Mouse (Mus musculus): ENCODE data around the gene Perp.
A peak's percentile ranks its signal among the peaks of the same experiment; 100 is the strongest.

Perp gene

DNA sequence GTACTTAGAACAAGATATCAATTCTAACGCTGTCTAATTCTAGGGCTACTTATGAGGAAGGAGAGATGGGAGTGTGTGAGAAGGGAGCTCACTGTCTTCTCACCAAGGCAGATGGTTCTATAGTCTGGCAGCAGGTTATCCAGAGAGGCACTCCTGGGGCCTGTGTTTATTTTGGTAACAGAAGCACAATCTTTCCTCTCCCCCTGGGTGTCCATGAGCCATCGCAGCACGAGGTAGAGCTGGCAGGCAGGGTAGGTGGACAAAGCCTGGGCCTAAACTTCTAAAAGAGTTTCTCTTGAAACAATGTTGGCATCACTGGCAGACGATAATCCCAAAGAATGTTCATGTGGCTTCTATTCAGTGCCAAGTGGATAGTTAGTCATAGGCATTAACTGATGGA lies 18.5 kb downstream of the Perp start:
- DNase-seq = peak; percentile 29 to 34

DNA sequence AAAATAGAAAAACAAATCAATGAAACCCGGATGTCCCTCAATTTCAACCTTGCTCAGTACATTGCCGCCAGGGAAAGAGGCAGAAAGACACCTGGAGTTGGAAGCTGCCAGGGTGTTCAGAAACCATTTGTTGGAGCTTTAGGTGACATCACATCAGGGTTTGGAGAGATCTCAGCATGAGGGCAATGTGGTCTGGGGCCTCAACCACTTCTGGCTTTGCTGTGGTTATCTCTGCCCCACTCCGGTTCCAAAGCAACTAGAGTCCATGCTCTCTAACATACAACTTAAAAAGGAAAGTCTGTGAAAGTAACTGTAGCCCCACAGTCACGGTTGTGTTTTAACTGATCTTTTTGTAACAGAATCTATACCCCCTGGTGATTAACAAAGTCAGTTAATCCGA lies 19.9 kb downstream of the Perp start:
- no peak for DNase-seq

DNA sequence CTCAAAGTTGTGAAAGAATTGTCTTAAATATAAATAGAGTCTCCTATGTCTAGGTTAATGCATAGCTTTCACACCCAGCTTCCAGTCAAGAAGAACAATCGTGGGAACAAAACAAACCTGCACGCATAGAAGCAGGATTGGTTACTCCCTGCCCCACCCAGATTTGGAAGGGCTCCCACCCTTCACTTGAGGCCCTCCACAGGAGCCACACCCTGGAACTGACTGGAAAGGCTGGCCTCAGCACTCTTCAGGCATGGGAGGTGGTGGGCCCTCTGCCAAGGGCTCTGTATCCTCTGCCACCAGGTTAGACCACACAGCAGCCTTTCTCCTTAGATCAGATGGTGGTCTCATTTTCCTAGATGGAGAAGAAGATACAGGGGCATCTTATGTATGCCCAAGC lies 26.2 kb downstream of the Perp start:
- peak in 1 of 2 experiments; percentile 13 for DNase-seq

DNA sequence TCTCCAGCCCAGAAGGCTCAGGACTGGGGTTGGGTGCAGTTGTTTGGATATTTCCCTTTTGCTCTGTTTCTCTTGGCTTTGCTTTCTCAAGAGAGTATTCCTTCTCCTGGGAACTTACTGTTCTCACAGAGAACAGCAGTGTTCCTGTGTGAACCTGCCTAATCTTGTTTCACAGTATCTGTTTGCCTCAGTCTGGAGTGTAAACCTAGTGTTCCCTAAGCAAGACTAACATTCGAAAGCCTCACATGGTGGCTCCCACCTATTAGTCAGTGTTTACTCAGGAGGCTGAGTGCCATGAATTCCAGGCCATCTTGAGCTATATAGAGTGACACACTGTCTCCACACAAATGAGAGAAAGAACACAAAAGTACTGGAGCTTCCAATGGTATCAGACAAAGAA lies 31.4 kb downstream of the Perp start:
- DNase-seq = no peak

DNA sequence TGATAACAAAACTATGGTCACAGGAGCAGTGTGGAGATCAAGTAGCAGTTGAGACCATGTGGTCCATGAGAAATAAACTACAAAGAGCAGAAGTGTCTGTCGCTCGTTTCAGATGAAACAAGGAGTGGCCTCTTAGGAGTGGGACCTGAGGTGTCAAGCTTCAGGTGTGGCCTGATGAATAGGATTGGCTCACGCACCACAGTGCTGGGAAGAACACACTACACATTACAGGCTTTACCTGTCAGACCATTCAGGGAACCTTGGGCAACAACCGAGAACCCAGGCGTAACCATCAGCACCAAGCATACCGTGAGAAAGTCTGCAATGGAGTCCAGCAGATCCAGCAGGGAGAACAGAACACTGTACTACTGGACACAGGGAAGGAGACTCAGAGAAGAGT lies 33.3 kb downstream of the Perp start:
- no peak for DNase-seq

DNA sequence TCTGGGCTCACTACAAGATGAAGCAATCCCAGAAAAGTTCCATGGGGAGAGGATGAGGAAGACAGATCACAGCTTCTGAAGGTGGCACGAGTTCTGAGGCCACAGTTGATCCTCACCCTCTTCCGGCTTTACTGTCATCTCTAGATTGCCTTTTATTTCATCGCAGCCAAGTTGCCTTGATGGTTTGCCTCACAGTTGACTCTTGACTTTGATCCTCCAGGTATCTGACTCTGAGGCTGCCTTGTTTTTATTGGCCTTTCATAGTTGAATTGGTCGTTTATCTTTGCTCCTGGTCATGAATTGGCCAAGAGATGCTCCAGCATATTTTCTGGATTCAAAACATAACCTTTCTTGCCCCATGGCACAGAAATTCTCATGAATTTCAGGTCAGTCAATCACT lies 34.3 kb downstream of the Perp start:
- no peak for DNase-seq

DNA sequence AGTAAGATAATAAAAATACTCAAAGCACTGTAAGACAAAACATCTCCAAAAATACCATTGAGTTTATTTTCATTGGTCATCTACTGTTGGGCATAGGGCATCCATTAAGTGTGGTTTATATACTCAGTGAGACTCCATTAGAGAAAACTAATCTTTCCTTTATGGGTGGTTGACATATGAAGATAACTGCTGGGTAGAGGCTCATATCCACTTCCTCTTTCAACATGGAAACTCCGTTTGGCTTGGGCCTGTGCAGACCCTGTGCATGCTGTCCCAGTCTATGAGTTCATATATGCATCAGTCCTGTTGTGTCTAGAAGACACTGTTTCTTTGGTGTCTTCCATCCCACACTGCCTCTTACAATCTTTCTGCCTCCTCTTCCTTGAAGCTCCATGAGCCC lies 34.9 kb downstream of the Perp start:
- no peak for DNase-seq

DNA sequence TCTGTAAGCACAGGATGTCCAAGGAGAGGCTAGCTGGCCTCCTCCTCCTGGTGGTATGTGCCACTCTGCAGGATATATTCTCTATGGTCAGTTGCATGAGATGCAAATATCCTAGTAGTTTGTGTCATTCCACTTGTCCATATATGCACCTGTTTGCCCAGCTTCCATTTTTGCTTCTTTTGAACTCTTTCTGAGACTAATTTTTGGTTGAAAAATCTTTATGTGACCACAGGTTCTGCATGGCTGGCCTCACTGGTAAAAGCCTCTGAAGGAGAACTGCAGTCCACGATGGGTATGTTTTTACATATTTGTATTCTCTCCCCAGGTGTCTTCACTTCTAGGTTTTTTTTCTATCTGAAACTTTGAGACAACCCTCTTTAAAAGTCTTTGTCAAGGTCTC lies 37.4 kb downstream of the Perp start:
- DNase-seq = no peak

DNA sequence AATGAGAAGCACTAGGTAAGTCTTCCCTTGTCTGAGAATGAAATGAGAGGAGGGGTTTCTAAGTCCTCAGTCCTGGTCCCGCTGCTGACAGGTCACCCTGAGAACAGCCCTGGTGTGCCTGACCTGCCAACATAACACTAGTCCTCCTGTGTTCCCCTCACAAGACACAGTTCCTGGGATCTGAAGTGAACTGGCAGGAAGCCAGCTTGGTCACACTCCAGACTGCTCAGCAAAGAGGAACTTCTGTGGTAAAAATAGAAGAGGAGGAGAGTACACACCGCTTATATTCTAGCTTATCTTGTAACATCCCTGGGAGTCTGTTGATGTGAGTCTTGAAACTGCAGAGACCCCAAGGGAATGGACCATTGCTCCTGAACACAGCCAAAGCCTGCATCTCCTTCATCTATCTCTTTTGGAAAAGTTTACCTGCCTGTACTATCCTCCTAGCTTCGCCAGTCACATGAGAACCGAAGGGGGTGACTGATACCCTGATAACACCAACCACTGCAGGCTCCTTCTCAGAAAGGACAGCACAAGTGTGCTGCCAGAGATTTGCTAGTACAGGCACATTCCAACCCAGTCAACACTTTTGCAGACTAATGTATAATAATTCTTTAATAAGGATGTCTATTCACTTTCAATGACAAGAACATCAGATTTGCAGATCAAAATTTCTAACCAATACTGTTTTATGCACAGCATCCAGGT lies 42.3 kb downstream of the Perp start:
- peak; percentile 57 to 66 for DNase-seq

DNA sequence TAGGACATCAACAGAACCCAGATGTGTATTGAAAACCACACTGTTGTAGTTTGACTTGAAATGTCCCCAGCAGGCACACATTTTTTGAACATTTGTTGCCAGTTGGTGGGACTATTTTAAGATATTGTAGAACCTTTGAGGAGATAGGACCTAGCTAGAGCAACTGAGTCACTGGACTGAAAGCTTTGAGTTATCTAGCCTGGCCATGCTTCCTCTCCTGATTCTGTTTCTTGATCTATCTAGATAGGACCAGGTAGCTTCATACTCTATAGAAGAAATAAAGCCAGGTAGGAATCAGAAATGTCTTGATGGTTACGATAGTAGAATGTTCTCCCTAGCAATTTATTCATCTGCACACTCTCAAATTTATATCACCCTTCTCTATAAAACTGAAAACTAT lies 43.9 kb downstream of the Perp start:
- no peak for DNase-seq

DNA sequence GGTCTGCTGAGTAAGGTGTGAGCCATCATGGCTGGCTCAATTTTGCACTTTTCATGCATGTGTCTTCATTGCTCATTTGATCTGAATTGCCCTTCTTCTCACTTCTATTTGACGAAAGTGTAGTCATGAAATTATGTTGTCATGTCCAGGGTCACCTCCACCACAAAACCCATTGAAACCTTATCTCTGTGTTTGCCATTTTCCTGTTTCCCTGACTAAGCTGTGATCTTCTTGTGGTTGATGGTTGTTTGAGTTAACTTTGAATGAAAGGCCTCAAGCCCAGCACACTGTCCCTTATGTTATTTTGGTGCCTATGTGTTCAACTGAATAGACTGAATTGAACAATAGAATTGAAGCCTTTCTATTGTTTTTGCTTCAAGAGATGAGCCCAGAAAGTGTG lies 44.4 kb downstream of the Perp start:
- DNase-seq = no peak

DNA sequence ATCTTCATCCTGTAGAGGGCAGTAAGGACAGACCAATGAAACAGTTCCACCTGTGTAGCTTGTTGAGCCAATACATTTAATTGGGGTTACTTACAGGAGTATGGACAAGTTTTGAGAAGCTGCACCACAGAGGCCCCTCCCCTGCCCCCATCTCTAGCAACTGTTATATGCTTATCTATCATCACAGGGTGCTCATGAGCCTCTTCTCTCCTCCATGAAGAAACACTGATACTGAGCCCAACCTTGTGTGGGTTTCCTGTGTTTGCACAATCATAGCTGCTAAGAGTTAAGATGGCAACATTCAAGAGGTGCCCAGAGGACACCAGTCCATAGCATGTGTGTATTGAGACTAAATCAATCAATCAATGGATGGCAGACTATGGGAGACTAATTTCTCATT lies 46.3 kb downstream of the Perp start:
- DNase-seq = no peak

DNA sequence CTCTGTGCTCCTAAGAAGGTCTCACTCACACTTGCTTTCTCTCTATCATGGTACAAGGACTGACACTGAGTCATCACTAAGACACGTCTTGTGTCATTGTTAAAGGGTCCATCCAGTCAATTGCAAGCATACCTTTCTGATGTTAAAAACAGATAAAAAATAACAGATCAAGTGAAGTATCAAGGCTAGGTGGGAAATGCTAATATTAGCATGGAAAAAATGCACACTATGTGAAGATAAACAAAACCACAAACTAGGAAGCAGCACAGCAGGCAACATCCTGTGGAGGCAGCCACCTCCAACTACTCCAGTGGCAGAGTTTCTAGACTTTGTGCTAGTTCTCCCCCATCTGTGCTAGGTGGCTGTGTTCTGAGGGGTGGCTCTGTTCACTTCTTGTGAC lies 47.3 kb downstream of the Perp start:
- no peak for DNase-seq

DNA sequence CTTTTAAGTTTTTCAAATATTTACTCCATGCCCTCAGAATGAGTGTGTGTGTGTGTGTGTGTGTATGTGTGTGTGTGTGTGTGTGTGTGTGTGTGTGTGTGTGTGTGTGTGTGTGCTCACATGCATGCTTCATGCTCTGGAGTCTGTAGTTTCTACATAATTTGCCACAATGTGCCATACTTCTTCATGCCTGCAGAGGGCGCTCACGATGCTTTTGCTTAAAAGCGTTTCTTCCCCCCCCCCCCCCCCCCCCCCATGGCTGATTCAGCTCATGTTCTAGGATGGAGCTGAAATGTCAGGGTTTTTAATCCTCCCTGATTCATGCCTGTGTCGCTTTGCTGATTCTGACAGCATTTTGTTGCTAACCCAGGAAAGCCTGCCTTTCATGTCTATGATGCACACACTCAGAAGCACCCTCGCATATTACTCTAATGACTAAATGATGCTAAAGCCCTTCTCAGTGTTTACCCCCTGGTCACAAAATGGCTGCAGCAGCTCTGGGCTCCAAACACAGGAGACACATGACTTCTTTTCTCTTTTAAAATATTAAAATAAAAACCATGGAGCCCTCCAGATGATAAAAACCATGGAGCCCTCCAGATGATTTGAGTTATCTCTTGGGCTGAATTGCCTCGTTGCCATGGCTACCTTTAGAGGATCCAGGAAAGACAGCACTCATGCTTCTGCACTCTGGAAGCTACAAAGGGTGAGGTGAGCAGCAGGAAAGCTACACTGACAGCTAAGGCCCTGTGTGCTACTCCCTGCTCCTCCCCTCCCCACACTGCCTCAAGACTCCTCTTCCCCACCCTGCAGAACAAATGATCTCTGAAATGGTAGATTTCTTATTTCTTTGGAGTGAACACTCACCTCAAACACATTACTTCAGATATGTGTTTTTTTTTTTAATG lies 49.7 kb downstream of the Perp start:
- peak in 1 of 2 experiments; percentile 8 for DNase-seq

DNA sequence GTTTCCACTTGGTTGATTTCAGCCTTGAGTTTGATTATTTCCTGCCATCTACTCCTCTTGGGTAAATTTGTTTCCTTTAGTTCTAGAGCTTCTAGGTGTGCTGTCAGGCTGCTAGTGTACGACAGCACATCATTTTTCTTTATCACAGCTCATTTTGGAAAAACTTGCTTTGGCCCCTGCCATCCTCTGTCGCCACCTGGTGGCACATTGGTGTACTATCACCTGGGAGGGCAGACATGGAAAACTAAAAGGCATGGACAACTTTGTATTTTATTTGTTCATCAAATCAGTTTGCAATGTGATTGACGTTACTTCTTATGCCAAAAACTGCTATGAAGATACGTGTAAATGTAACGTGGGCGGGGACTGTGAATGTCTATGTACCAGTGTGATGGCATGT lies 59.3 kb downstream of the Perp start:
- DNase-seq = peak; percentile 73 to 79

Data from cerebellum, postnatal 10 days (tissue).